23 mouse cellular contexts compared by ENCODE assay signal in genomic region chr1:71096031-71096430, GRCm38 (mm10). TPM values are rescaled to one million over a fixed set of nuclear protein-coding genes. Genes with fewer than 3 reads are reported as not detected.
DNase-seq lines count a peak whose midpoint lies in the region; ATAC-seq and TF ChIP-seq lines count a peak whose summit lies in the region.
"Had no signal": no experiment of that assay in that cellular context is flagged by ENCODE, and none has a peak within 500 bp of the region (broad histone marks: within the 10 kb centered on the region; RNA-seq: fewer than 3 reads in every experiment).

No protein-coding gene starts in this region.

- H3K4me2 ChIP-seq in liver, embryonic 12.5 days: peak overlapping the region; percentile 42
- H3K4me2 ChIP-seq in kidney, embryonic 16.5 days (replicated peaks; ENCODE audit: low read depth, low read length): no peak overlapping the region
- H3K4me2 ChIP-seq: heart, embryonic 13.5 days; hindbrain, embryonic 14.5 days; limb, embryonic 15.5 days; midbrain, embryonic 13.5 days had no signal

- H3K4me3 ChIP-seq in G1E (ENCODE audit: low read depth, low read length): no peak overlapping the region; the same call in 1 of the 2 replicates
- H3K4me3 ChIP-seq in liver, embryonic 12.5 days: no peak overlapping the region
- no peak overlapping the region for H3K4me3 ChIP-seq in kidney, embryonic 16.5 days (ENCODE audit: low read length)
- H3K4me3 ChIP-seq: heart, embryonic 13.5 days; limb, embryonic 15.5 days; midbrain, embryonic 13.5 days had no signal

- 0 out of 2 replicates have a peak, but pooled peaks cover 2% of the 10 kb centered on the region for H3K9me3 ChIP-seq in G1E (replicated peaks)
- no peaks in the 10 kb centered on the region for H3K9me3 ChIP-seq in liver, embryonic 12.5 days (replicated peaks)
- H3K9me3 ChIP-seq in kidney, embryonic 16.5 days (ENCODE audit: low read length): no peaks in the 10 kb centered on the region
- H3K9me3 ChIP-seq: limb, embryonic 15.5 days; midbrain, embryonic 13.5 days had no signal

- peaks cover 66% of the 10 kb centered on the region for H3K36me3 ChIP-seq in G1E (replicated peaks)
- H3K36me3 ChIP-seq in liver, embryonic 12.5 days: peaks cover 26% of the 10 kb centered on the region
- H3K36me3 ChIP-seq in kidney, embryonic 16.5 days (ENCODE audit: insufficient read depth, low read length): no peaks in the 10 kb centered on the region
- H3K36me3 ChIP-seq: midbrain, embryonic 13.5 days had no signal

- ATAC-seq in G1E (ENCODE audit: extremely low read depth, insufficient number of reproducible peaks, low FRiP score, poor library complexity, severe bottlenecking): 0 out of 2 replicates have a peak, but pooled peaks have one; percentile 37
- peak; percentile 83 for ATAC-seq in liver, embryonic 12.5 days
- ATAC-seq in megakaryocyte progenitor cell, adult 5-6 weeks (replicated peaks; ENCODE audit: poor library complexity): peak; percentile 80
- no peak for ATAC-seq in kidney, embryonic 16.5 days (ENCODE audit: low FRiP score, low TSS enrichment)
- ATAC-seq: forebrain, embryonic 16.5 days; inflammation-experienced regulatory T-cells, adult 6 months; lung, postnatal 0 days; midbrain, embryonic 13.5 days had no signal

- H3K4me1 ChIP-seq in G1E (ENCODE audit: insufficient read depth, low read depth, low read length): peaks cover 76% of the 10 kb centered on the region
- peaks cover 80% of the 10 kb centered on the region for H3K4me1 ChIP-seq in liver, embryonic 12.5 days
- peaks cover 12% of the 10 kb centered on the region for H3K4me1 ChIP-seq in kidney, embryonic 16.5 days (ENCODE audit: insufficient read depth, low read length)

- H3K27ac ChIP-seq in liver, embryonic 12.5 days: peak overlapping the region; percentile 80
- H3K27ac ChIP-seq in kidney, embryonic 16.5 days (ENCODE audit: low read length): no peak overlapping the region
- H3K27ac ChIP-seq: heart, embryonic 13.5 days; hindbrain, embryonic 14.5 days; limb, embryonic 15.5 days; midbrain, embryonic 13.5 days had no signal

- DNase-seq in G1E (ENCODE audit: low spot score): no peak
- DNase-seq in c-Kit-positive CD71-positive TER-119-negative erythroid progenitor cells, embryonic 14.5 days (ENCODE audit: low read depth): peak; percentile 73
- DNase-seq in spleen, postnatal 36 days (ENCODE audit: low spot score in 2 of 2): no peak
- DNase-seq in thymus, postnatal 4 days: no peak
- DNase-seq: cerebellum, adult 2 months; cerebellum, postnatal 36 days; gastrocnemius, postnatal 14 days; heart, adult 11 months; heart, postnatal 14 days; kidney, adult 2 months; kidney, postnatal 14 days; left cerebral cortex, postnatal 4 days; right cerebral cortex, postnatal 14 days had no signal

- 75% methylated on average over 1 of the region's 1 CpGs for WGBS in liver, embryonic 12.5 days (ENCODE audit: insufficient replicate concordance)
- 96% methylated on average over 1 of the region's 1 CpGs for WGBS in kidney, embryonic 16.5 days

- no peaks in the 10 kb centered on the region for H3K27me3 ChIP-seq in G1E (ENCODE audit: insufficient read depth, low read length)
- H3K27me3 ChIP-seq in liver, embryonic 12.5 days (replicated peaks): no peaks in the 10 kb centered on the region
- no peaks in the 10 kb centered on the region for H3K27me3 ChIP-seq in kidney, embryonic 16.5 days (ENCODE audit: insufficient read depth, low read length)
- H3K27me3 ChIP-seq: heart, embryonic 13.5 days; limb, embryonic 15.5 days; midbrain, embryonic 13.5 days had no signal

- no peak for TF ChIP-seq CTCF in G1E (IDR thresholded peaks at IDR 0.05; ENCODE audit: low read depth, low read length)

- H3K9ac ChIP-seq in liver, embryonic 12.5 days: no peak overlapping the region
- H3K9ac ChIP-seq in kidney, embryonic 16.5 days (replicated peaks; ENCODE audit: low read length): no peak overlapping the region
- H3K9ac ChIP-seq: heart, embryonic 13.5 days; hindbrain, embryonic 14.5 days; limb, embryonic 15.5 days; midbrain, embryonic 13.5 days had no signal

RNA-seq across cellular contexts. Expression of gene Bard1, which starts 6.9 kb away (rescaled TPM):
- total RNA-seq in G1E (2014; fragmentation: Nextera tagmentation): 80.2 and 82.6 TPM in 2 replicates
- total RNA-seq in G1E (2017): 21.0 and 22.6 TPM in 2 replicates
- 7.2 and 7.9 TPM in 2 replicates for polyA plus RNA-seq in G1E (2012)
- 3.3 and 3.4 TPM in 2 replicates for polyA plus RNA-seq in liver, embryonic 12.5 days (2016; fragmentation: Nextera tagmentation; extraction: Ambion mirVana)
- total RNA-seq in megakaryocyte progenitor cell, adult 5-6 weeks (2015): 22.5 and 24.0 TPM in 2 replicates
- total RNA-seq in megakaryocyte progenitor cell, adult 5-6 weeks (2017): 10.7 and 13.5 TPM in 2 replicates
- polyA plus RNA-seq in kidney, embryonic 16.5 days (2015; fragmentation: Nextera tagmentation; extraction: Ambion mirVana): 1.8 and 2.0 TPM in 2 replicates
